Mouse (Mus musculus): ENCODE data around the gene Papln. TPM values are rescaled to one million over a fixed set of nuclear protein-coding genes. Genes with fewer than 3 reads are reported as not detected.

Gene Papln
- polyA plus RNA-seq (2014; fragmentation: Nextera tagmentation; extraction: Ambion mirVana): 0.31 and 0.53 TPM in 2 replicates

DNA sequence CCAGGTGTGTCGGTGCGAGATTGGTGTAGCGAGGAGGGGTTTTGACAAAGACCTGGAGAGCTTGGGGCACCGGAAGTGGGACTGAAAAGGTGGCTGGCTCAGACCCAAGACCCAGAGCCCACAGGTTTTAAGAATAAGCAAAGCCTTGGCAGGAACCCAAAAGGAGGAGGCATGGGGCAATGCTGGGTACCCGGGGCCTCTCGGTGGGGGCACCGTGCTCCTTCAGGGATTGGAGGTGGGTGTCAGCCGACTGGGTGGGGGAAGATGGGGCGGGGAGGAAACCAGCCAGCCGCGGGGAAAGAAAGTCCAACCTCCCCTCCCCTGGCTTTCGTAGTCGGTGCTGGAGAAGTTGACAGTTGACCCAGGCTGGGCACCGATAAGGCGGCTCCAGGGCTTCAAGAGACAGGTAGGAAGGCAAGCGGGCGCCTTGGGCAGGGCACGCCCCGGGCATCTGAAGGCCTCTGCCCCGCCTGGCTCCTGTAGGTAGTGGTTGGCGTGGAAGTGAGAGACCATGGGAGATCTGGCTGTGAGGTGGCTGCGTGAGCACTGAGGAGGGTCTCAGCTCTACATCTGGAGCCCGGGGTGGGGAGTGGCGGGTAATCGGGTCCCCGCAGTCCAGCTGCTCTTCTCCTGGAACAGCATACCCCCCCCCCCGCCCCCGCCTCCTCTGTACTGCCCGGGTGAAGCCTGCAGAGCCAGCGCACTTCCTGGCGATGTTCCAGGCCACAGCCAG is at the start of gene Papln:
Gene Papln (plus strand): TSS at position 324 of the 733 bp plus-strand sequence.
- Histone ChIP-seq H3K36me3 (ENCODE audit: control insufficient read depth, insufficient read depth, low read length) (no peaks in the 10 kb centered on the region), H3K27ac (ENCODE audit: low read depth, low read length) (no peak within 1 kb of the TSS), H3K27me3 (ENCODE audit: control insufficient read depth, insufficient read depth, low read length) (no peaks in the 10 kb centered on the region), H3K9ac (ENCODE audit: low read depth, low read length) (peak within 1 kb of the TSS; percentile 47), H3K4me1 (ENCODE audit: control insufficient read depth, insufficient read depth, low read length) (peaks cover 35% of the 10 kb centered on the region), H3K4me3 (ENCODE audit: low read length) (peak within 1 kb of the TSS; percentile 27), H3K9me3 (ENCODE audit: control insufficient read depth, low read length) (no peaks in the 10 kb centered on the region), H3K4me2 (replicated peaks; ENCODE audit: low read depth, low read length) (peak within 1 kb of the TSS; percentile 64)
- ATAC-seq (ENCODE audit: low FRiP score, low TSS enrichment): peak; percentile 32; the same call in 1 of the 2 replicates
- 11% methylated on average over 26 of the region's 31 CpGs for WGBS

GRCm38 (mm10) chr12:83713749-83714148 is 49.7 kb upstream of the Papln start:
- no peak overlapping the region for H3K4me2 ChIP-seq (replicated peaks; ENCODE audit: low read depth, low read length)
- no peak overlapping the region for H3K9ac ChIP-seq (ENCODE audit: low read depth, low read length)
- WGBS: 52% methylated on average over 2 of the region's 2 CpGs
- no peaks in the 10 kb centered on the region for H3K9me3 ChIP-seq (ENCODE audit: control insufficient read depth, low read length)
- ATAC-seq (ENCODE audit: low FRiP score, low TSS enrichment): no peak; the same call in 1 of the 2 replicates
- H3K36me3 ChIP-seq (ENCODE audit: control insufficient read depth, insufficient read depth, low read length): peaks cover 57% of the 10 kb centered on the region
- no peak overlapping the region for H3K27ac ChIP-seq (ENCODE audit: low read depth, low read length)
- no peaks in the 10 kb centered on the region for H3K27me3 ChIP-seq (ENCODE audit: control insufficient read depth, insufficient read depth, low read length)
- no peak overlapping the region for H3K4me3 ChIP-seq (ENCODE audit: low read length)
- no peaks in the 10 kb centered on the region for H3K4me1 ChIP-seq (ENCODE audit: control insufficient read depth, insufficient read depth, low read length)

GRCm38 (mm10) chr12:83716416-83717184 is 46.8 kb upstream of the Papln start:
- H3K9me3 ChIP-seq (ENCODE audit: control insufficient read depth, low read length): no peaks in the 10 kb centered on the region
- no peak overlapping the region for H3K9ac ChIP-seq (ENCODE audit: low read depth, low read length)
- H3K4me3 ChIP-seq (ENCODE audit: low read length): no peak overlapping the region
- H3K4me1 ChIP-seq (ENCODE audit: control insufficient read depth, insufficient read depth, low read length): no peaks in the 10 kb centered on the region
- no peak overlapping the region for H3K4me2 ChIP-seq (replicated peaks; ENCODE audit: low read depth, low read length)
- H3K27me3 ChIP-seq (ENCODE audit: control insufficient read depth, insufficient read depth, low read length): no peaks in the 10 kb centered on the region
- no peak for ATAC-seq (ENCODE audit: low FRiP score, low TSS enrichment)
- WGBS: 84% methylated on average over 15 of the region's 15 CpGs
- no peak overlapping the region for H3K27ac ChIP-seq (ENCODE audit: low read depth, low read length)
- H3K36me3 ChIP-seq (ENCODE audit: control insufficient read depth, insufficient read depth, low read length): peaks cover 66% of the 10 kb centered on the region

DNA sequence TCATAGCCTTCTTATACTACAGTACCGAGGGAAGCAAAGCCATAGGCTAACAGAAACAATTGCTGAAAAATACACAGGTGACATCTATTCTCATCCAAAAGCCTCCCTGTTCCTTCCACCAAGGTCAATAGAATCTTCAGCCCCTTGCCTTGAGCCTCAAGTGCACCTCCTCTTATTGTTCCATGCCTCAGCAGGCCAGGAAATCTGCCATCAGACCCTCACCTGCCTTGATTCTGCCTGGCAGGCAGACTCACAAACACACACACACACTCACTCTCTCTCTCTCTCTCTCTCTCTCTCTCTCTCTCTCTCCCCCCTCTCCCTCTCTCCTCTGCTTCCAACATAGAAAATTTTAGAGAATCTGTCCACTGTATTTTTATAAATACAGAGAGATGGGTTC is 44.0 kb upstream of the Papln start:
- H3K4me2 ChIP-seq (replicated peaks; ENCODE audit: low read depth, low read length): no peak overlapping the region
- no peaks in the 10 kb centered on the region for H3K27me3 ChIP-seq (ENCODE audit: control insufficient read depth, insufficient read depth, low read length)
- no peak overlapping the region for H3K4me3 ChIP-seq (ENCODE audit: low read length)
- no peak overlapping the region for H3K27ac ChIP-seq (ENCODE audit: low read depth, low read length)
- H3K36me3 ChIP-seq (ENCODE audit: control insufficient read depth, insufficient read depth, low read length): peaks cover 65% of the 10 kb centered on the region
- H3K9ac ChIP-seq (ENCODE audit: low read depth, low read length): no peak overlapping the region
- no peaks in the 10 kb centered on the region for H3K4me1 ChIP-seq (ENCODE audit: control insufficient read depth, insufficient read depth, low read length)
- WGBS: 100% methylated on average over 1 of the region's 1 CpGs
- H3K9me3 ChIP-seq (ENCODE audit: control insufficient read depth, low read length): no peaks in the 10 kb centered on the region
- no peak for ATAC-seq (ENCODE audit: low FRiP score, low TSS enrichment)

- Histone ChIP-seq H3K4me1 (ENCODE audit: control insufficient read depth, insufficient read depth, low read length) (no peaks in the 10 kb centered on the region), H3K4me3 (ENCODE audit: low read length) (no peak overlapping the region), H3K9ac (ENCODE audit: low read depth, low read length) (no peak overlapping the region), H3K9me3 (ENCODE audit: control insufficient read depth, low read length) (no peaks in the 10 kb centered on the region), H3K36me3 (ENCODE audit: control insufficient read depth, insufficient read depth, low read length) (peaks cover 60% of the 10 kb centered on the region), H3K27me3 (ENCODE audit: control insufficient read depth, insufficient read depth, low read length) (no peaks in the 10 kb centered on the region), H3K27ac (ENCODE audit: low read depth, low read length) (no peak overlapping the region), H3K4me2 (replicated peaks; ENCODE audit: low read depth, low read length) (no peak overlapping the region)
- no peak for ATAC-seq (ENCODE audit: low FRiP score, low TSS enrichment)
- WGBS: 59% methylated on average over 6 of the region's 6 CpGs
Observed at GRCm38 (mm10) chr12:83721281-83721680, 42.2 kb upstream of the Papln start.

DNA sequence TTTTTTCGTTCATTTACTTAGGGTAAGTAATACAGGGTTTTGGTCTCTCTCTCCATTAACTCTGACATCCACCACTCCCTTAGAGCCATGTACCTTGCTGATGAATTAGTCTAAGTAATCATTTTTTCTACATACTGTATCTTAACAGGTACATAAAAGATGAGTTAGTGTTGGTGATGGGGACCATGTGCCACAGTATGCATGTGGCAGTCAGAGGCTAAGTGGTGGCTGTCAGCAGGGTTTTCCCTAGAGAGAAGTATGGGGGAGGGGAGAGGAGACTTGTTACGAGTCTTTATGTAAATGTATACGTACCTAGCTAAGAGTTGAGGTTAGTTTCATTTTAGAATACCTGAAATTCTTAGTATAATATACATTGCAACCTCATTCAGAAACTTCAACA is 40.4 kb upstream of the Papln start:
- Histone ChIP-seq H3K4me2 (replicated peaks; ENCODE audit: low read depth, low read length) (no peak overlapping the region), H3K9ac (ENCODE audit: low read depth, low read length) (no peak overlapping the region), H3K27me3 (ENCODE audit: control insufficient read depth, insufficient read depth, low read length) (no peaks in the 10 kb centered on the region), H3K9me3 (ENCODE audit: control insufficient read depth, low read length) (no peaks in the 10 kb centered on the region), H3K4me1 (ENCODE audit: control insufficient read depth, insufficient read depth, low read length) (no peaks in the 10 kb centered on the region), H3K4me3 (ENCODE audit: low read length) (no peak overlapping the region), H3K36me3 (ENCODE audit: control insufficient read depth, insufficient read depth, low read length) (peaks cover 51% of the 10 kb centered on the region), H3K27ac (ENCODE audit: low read depth, low read length) (no peak overlapping the region)
- no peak for ATAC-seq (ENCODE audit: low FRiP score, low TSS enrichment)
- 82% methylated on average over 3 of the region's 3 CpGs for WGBS

DNA sequence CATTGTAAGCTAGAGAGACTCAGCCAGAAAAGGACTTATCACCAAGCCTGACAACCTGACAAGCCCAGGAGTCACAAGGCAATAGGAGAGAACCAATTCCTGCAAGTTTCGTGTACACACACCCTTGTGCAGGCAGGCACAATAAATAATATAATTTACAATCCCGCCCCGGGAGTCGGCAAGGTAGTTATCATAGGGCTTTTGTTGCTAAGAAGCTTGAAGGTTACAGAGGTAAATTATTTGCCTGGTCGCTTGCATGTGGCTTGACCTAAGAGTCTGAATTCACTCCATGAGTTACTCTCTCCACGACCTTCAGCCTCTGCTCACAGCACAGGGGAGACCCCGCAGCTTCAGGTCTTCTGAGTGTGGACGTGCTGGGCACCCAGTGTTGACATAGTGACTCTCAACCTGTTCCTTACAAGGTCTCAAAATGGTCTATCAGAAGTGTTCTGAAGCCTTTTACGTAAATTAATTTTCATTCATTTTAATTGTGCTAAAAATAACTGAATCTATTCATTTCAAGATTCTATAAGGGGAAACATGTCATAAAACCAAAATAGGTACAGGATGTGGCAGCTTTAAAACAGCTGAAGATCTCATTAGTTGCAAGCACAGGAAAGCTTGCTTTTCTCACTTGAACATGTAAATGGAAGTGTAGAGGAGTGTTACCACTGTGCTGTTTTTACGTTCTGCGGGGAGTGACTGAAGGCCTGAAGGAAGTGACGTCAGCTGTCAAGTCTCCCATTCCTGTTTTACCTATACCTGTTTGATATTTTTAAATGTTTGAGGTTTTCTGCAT is 36.7 kb upstream of the Papln start:
- Histone ChIP-seq H3K4me3 (ENCODE audit: low read length) (no peak overlapping the region), H3K36me3 (ENCODE audit: control insufficient read depth, insufficient read depth, low read length) (peaks cover 71% of the 10 kb centered on the region), H3K4me2 (replicated peaks; ENCODE audit: low read depth, low read length) (no peak overlapping the region), H3K27me3 (ENCODE audit: control insufficient read depth, insufficient read depth, low read length) (no peaks in the 10 kb centered on the region), H3K27ac (ENCODE audit: low read depth, low read length) (no peak overlapping the region), H3K4me1 (ENCODE audit: control insufficient read depth, insufficient read depth, low read length) (no peaks in the 10 kb centered on the region), H3K9ac (ENCODE audit: low read depth, low read length) (no peak overlapping the region), H3K9me3 (ENCODE audit: control insufficient read depth, low read length) (no peaks in the 10 kb centered on the region)
- WGBS: 55% methylated on average over 12 of the region's 12 CpGs
- no peak for ATAC-seq (ENCODE audit: low FRiP score, low TSS enrichment)

- Histone ChIP-seq H3K4me1 (ENCODE audit: control insufficient read depth, insufficient read depth, low read length) (no peaks in the 10 kb centered on the region), H3K9me3 (ENCODE audit: control insufficient read depth, low read length) (no peaks in the 10 kb centered on the region), H3K27ac (ENCODE audit: low read depth, low read length) (no peak overlapping the region), H3K4me3 (ENCODE audit: low read length) (no peak overlapping the region), H3K9ac (ENCODE audit: low read depth, low read length) (no peak overlapping the region), H3K36me3 (ENCODE audit: control insufficient read depth, insufficient read depth, low read length) (peaks cover 73% of the 10 kb centered on the region), H3K4me2 (replicated peaks; ENCODE audit: low read depth, low read length) (no peak overlapping the region), H3K27me3 (ENCODE audit: control insufficient read depth, insufficient read depth, low read length) (no peaks in the 10 kb centered on the region)
- WGBS: 94% methylated on average over 5 of the region's 5 CpGs
- no peak for ATAC-seq (ENCODE audit: low FRiP score, low TSS enrichment)
Observed at GRCm38 (mm10) chr12:83732225-83732624, 31.2 kb upstream of the Papln start.
